ENCODE assay signal across 19 mouse cellular contexts in genomic region chr16:96659275-96659674, GRCm38 (mm10).
"Had no signal": no experiment of that assay in that cellular context is flagged by ENCODE, and none has a peak within 500 bp of the region (broad histone marks: within the 10 kb centered on the region; RNA-seq: fewer than 3 reads in every experiment).

No protein-coding gene starts in this region.

- ATAC-seq: intestine, postnatal 0 days; liver, postnatal 0 days; lung, postnatal 0 days had no signal

- H3K36me3 ChIP-seq: limb, embryonic 15.5 days; neural tube, embryonic 12.5 days; neural tube, embryonic 15.5 days; stomach, embryonic 15.5 days had no signal

- H3K9ac ChIP-seq: limb, embryonic 15.5 days; liver, embryonic 14.5 days; liver, postnatal 0 days; lung, embryonic 14.5 days; neural tube, embryonic 12.5 days; neural tube, embryonic 15.5 days; stomach, embryonic 15.5 days had no signal

- DNase-seq: kidney, adult 2 months; kidney, postnatal 25 days; layer of hippocampus, adult 9-11 months; liver, postnatal 0 days; lung, embryonic 14.5 days; right cerebral cortex, postnatal 25 days; spleen, adult 18-20 months; thymus, postnatal 25 days had no signal

- H3K4me3 ChIP-seq: layer of hippocampus, adult 2 months; limb, embryonic 15.5 days; neural tube, embryonic 12.5 days; neural tube, embryonic 15.5 days; stomach, embryonic 15.5 days had no signal

- H3K27me3 ChIP-seq: limb, embryonic 15.5 days; neural tube, embryonic 12.5 days; neural tube, embryonic 15.5 days; stomach, embryonic 15.5 days had no signal

- H3K9me3 ChIP-seq: limb, embryonic 15.5 days; neural tube, embryonic 12.5 days; neural tube, embryonic 15.5 days; stomach, embryonic 15.5 days had no signal

- H3K4me2 ChIP-seq: limb, embryonic 15.5 days; liver, embryonic 11.5 days; lung, embryonic 14.5 days; neural tube, embryonic 12.5 days; neural tube, embryonic 15.5 days; stomach, embryonic 15.5 days had no signal

- H3K27ac ChIP-seq: kidney, postnatal 0 days; layer of hippocampus, adult 2 months; limb, embryonic 15.5 days; liver, embryonic 14.5 days; macrophage; neural tube, embryonic 12.5 days; neural tube, embryonic 15.5 days; stomach, embryonic 15.5 days had no signal

- H3K4me1 ChIP-seq: limb, embryonic 15.5 days; neural tube, embryonic 12.5 days; stomach, embryonic 15.5 days had no signal
